Mouse (Mus musculus): Measurements from ENCODE around the gene Ppie. TPM values are rescaled to one million over a fixed set of nuclear protein-coding genes. Genes with fewer than 3 reads are reported as not detected.
"Not testable (repeated sequence)": the region's sequence is repeated elsewhere in the genome, so short reads cannot be mapped to it uniquely, and the experiment has no call there.

The Ppie gene
- polyA plus RNA-seq, 1 experiment from 2014 or later = 15.6 TPM

DNA sequence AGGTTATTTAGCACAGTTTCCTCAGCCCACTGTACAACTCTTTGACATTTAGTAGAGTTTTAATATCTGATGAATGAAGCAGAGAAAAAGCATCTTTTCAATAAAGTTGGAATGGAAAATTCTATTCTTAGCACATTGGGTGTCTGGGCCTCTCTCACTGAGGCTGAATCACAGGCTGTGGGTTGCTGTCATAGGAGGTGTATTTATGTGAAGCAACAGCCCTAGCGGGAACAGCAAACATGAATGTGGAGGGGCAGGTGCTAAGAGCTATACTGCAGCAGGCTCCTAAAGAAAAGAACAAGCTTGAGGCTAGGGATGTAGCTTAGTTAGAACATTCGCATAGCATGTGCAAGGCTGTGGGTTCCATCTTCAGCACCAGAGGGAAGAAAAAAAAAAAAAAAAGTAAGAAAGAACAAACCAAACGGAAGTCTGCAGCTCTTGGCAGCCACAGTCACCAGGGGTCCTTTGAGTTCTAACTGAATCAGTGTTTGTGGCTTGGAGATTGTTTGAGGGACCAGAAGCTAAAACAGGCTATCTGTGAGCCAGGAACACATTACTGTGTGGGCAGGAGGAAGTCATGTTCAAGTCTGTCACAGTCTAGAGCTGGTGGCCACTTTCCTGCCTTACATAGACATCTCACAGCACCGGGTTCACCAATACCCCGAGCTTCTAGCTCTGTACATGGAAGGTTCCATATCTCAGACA lies 7.8 kb upstream of the Ppie start:
- Histone ChIP-seq H3K4me3 (ENCODE audit: inconsistent target) (no peak overlapping the region), H3K27ac (no peak overlapping the region), H3K36me3 (ENCODE audit: inconsistent target) (no peaks in the 10 kb centered on the region), H3K79me2 (ENCODE audit: inconsistent target) (no peaks in the 10 kb centered on the region)
- 9% methylated on average over 5 of the region's 5 CpGs for WGBS (ENCODE audit: missing documents)

DNA sequence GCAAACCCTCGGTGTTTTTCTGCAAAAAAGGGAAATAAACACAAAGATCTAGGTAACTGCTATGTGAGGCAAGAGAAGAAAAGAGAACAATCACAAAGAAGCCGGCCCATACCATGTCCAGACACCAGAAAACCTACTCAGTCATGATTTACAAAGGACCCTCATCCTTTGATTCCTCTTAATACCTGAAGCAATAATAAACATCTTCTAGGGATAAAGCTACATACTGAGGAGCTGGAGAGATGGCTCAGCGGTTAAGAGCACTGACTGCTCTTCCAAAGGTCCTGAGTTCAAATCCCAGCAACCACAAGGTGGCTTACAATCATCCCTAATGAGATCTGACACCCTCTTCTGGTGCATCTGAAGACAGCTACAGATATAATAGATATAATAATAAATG lies 2.2 kb downstream of the Ppie start:
- WGBS (ENCODE audit: missing documents) = 60% methylated on average over 3 of the region's 3 CpGs
- Histone ChIP-seq H3K36me3 (ENCODE audit: inconsistent target) (peaks cover 34% of the 10 kb centered on the region), H3K79me2 (ENCODE audit: inconsistent target) (peaks cover 9% of the 10 kb centered on the region), H3K27ac (no peak overlapping the region), H3K4me3 (ENCODE audit: inconsistent target) (no peak overlapping the region)

DNA sequence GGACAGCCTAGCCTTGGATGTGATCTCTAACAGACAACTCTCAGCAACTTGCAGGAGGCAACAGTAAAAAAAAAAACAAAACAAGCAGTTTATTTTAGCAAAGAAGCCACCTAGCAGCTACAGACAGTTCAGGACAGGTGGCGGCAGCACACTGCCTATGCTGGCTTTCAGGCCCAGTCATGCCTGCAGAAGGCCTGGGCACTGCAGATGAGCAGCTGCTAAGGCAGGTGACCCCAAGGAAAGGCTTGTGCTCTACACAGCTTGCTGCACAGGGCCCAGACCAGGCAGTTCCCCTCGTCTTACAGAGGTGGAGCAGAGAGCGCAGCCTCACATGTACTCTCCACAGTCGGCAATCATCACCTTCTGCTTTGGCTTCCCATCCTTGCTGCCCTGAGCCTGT lies 12.7 kb downstream of the Ppie start:
- no peaks in the 10 kb centered on the region for H3K79me2 ChIP-seq (ENCODE audit: inconsistent target)
- H3K4me3 ChIP-seq (ENCODE audit: inconsistent target) = no peak overlapping the region
- peaks cover 59% of the 10 kb centered on the region for H3K36me3 ChIP-seq (ENCODE audit: inconsistent target)
- 95% methylated on average over 4 of the region's 4 CpGs for WGBS (ENCODE audit: missing documents)
- H3K27ac ChIP-seq = no peak overlapping the region

- peaks cover 55% of the 10 kb centered on the region for H3K36me3 ChIP-seq (ENCODE audit: inconsistent target)
- H3K79me2 ChIP-seq (ENCODE audit: inconsistent target) = no peaks in the 10 kb centered on the region
- H3K27ac ChIP-seq = no peak overlapping the region
- 100% methylated on average over 7 of the region's 7 CpGs for WGBS (ENCODE audit: missing documents)
- no peak overlapping the region for H3K4me3 ChIP-seq (ENCODE audit: inconsistent target)
Measured at GRCm38 (mm10) chr4:123126626-123127025, 13.1 kb downstream of the Ppie start.

- Histone ChIP-seq H3K27ac (no peak overlapping the region), H3K79me2 (ENCODE audit: inconsistent target) (no peaks in the 10 kb centered on the region), H3K4me3 (ENCODE audit: inconsistent target) (no peak overlapping the region), H3K36me3 (ENCODE audit: inconsistent target) (peaks cover 6% of the 10 kb centered on the region; the same call in 1 of the 2 replicates)
- 96% methylated on average over 2 of the region's 2 CpGs for WGBS (ENCODE audit: missing documents)
Measured at GRCm38 (mm10) chr4:123121286-123121685, 18.5 kb downstream of the Ppie start.

- not testable (repeated sequence) for H3K27ac ChIP-seq; H3K36me3 ChIP-seq (ENCODE audit: inconsistent target); H3K4me3 ChIP-seq (ENCODE audit: inconsistent target); H3K79me2 ChIP-seq (ENCODE audit: inconsistent target)
- 35% methylated on average over 24 of the region's 42 CpGs for WGBS (ENCODE audit: missing documents)
Measured at GRCm38 (mm10) chr4:123116640-123117039, 23.1 kb downstream of the Ppie start.

DNA sequence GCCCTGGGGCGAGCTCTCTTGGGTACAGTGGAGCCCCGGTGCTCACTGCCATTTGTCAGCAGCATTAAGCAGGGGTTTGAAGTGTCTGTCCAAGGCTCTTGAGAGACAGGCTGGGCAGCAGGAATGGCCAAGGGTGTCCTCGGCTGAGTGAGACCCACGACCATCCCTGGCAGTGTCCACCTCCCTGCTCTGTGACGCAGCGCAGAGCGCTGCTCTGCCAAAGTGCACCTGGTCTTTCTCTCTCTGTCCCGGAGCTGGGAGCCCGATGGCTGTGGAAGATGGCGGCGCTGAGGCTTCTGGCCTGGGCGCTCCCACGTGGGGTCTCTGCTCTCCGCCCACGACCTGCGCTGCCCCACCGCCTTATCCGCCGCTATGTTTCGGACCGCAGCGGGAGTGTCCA lies 23.7 kb downstream of the Ppie start, which contains the start of gene Oxct2b:
Oxct2b (plus strand) TSS at position 256 of the 400 bp plus-strand sequence.
- WGBS (ENCODE audit: missing documents) = 28% methylated on average over 20 of the region's 22 CpGs
- Histone ChIP-seq H3K27ac (no peak within 1 kb of the TSS), H3K79me2 (ENCODE audit: inconsistent target) (no peaks in the 10 kb centered on the region), H3K4me3 (ENCODE audit: inconsistent target) (no peak within 1 kb of the TSS), H3K36me3 (ENCODE audit: inconsistent target) (no peaks in the 10 kb centered on the region)

- 97% methylated on average over 4 of the region's 4 CpGs for WGBS (ENCODE audit: missing documents)
- H3K4me3 ChIP-seq (ENCODE audit: inconsistent target) = not testable (repeated sequence)
Measured at GRCm38 (mm10) chr4:123114651-123115050, 25.1 kb downstream of the Ppie start.

DNA sequence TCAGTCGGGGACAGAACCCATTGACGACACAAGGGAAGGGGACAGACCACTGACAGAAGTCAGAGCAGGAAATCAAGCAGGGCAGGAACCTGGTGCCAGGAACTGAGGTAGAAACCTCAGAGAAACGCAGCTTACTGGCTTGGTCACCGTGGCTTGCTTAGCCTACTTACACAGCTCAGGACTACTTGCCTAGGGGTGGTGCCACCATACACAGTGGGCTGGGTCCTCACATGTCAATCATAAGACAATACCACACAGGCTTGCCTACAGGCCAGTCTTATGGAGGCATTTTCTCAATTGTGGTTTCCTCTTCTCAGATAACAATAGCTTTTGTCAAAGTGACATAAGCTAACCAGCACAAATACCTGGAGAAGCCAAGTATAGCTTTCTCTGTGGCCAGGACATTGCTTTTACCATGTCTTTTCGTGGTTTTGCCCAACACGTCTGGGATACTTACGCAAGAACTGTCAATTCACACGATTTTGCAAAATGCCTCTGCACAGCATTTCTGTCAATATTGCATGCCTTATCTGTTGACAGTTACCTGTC lies 27.5 kb downstream of the Ppie start:
- 6% methylated on average over 8 of the region's 8 CpGs for WGBS (ENCODE audit: missing documents)
- H3K79me2 ChIP-seq (ENCODE audit: inconsistent target) = no peaks in the 10 kb centered on the region
- H3K4me3 ChIP-seq (ENCODE audit: inconsistent target) = no peak overlapping the region
- H3K36me3 ChIP-seq (ENCODE audit: inconsistent target) = no peaks in the 10 kb centered on the region
- no peak overlapping the region for H3K27ac ChIP-seq

More at GRCm38 (mm10) chr4:123114651-123115050, 25.1 kb downstream of the Ppie start:
- not testable (repeated sequence) for H3K36me3 ChIP-seq (ENCODE audit: inconsistent target); H3K79me2 ChIP-seq (ENCODE audit: inconsistent target); H3K27ac ChIP-seq

DNA sequence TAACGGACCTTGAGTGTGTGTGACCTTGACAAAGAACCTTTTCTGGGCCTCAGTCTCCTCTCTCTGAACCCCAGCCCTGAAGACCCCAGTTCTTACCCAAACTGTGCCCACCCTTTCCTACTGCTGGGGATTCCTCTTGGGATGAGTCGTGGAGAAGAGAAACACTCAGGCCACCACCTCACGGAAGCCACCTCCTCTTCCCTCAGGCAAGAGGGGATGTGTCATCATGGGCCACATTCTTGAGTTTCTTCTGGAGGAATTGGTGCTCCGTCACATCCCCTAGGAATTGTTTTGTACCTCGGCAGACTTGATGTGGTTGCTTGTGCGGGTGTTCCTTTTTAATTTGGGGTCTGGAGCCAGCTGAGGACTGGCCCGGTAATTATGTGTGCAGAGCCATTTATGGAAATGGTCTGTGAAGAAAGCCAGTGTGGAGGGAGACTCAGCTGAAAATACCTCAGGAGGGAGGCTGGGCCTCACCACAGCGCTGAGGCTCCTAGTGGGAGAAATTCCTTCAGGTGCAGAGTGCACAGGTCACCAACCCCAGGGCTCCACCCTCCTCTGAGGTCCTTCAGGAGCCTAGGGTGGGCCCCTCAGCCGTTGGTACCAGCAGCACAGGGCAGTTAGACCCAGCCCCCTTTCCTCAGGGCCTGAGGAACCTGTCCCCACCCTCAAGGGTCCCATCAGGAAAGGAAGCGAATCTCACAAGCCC lies 28.3 kb downstream of the Ppie start:
- 86% methylated on average over 7 of the region's 10 CpGs for WGBS (ENCODE audit: missing documents)
- H3K27ac ChIP-seq; H3K36me3 ChIP-seq (ENCODE audit: inconsistent target); H3K79me2 ChIP-seq (ENCODE audit: inconsistent target); H3K4me3 ChIP-seq (ENCODE audit: inconsistent target): not testable (repeated sequence)

DNA sequence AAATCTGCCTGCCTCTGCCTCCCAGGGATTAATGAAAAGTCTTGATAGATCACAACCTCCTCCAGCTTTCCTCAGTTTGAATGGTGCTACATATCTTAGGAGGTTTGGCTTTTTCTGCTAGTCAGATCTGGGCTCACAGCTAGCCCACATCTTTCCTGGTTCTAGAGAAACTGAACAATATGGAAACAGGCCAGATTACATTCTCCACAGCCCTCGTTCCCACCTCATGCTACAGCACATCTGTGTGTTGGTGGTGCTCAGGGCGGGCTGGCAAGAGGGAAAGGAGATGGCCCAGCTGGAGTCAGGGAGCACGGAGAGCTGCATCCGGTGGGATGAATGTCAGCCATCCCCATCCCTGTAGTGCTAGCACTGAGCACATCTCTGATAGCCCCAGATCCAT lies 29.0 kb downstream of the Ppie start:
- 94% methylated on average over 4 of the region's 4 CpGs for WGBS (ENCODE audit: missing documents)

GRCm38 (mm10) chr4:123108056-123108455 lies 31.7 kb downstream of the Ppie start:
- H3K79me2 ChIP-seq (ENCODE audit: inconsistent target) = no peaks in the 10 kb centered on the region
- WGBS (ENCODE audit: missing documents) = 85% methylated on average over 5 of the region's 5 CpGs

More for the DNA sequence above, 29.0 kb downstream of the Ppie start:
- H3K4me3 ChIP-seq (ENCODE audit: inconsistent target) = no peak overlapping the region
- H3K79me2 ChIP-seq (ENCODE audit: inconsistent target) = no peaks in the 10 kb centered on the region
- H3K27ac ChIP-seq = no peak overlapping the region
- no peaks in the 10 kb centered on the region for H3K36me3 ChIP-seq (ENCODE audit: inconsistent target)

GRCm38 (mm10) chr4:123106864-123107263 lies 32.9 kb downstream of the Ppie start:
- 90% methylated on average over 2 of the region's 2 CpGs for WGBS (ENCODE audit: missing documents)
- H3K4me3 ChIP-seq (ENCODE audit: inconsistent target) = no peak overlapping the region
- H3K36me3 ChIP-seq (ENCODE audit: inconsistent target) = no peaks in the 10 kb centered on the region
- H3K27ac ChIP-seq = no peak overlapping the region
- no peaks in the 10 kb centered on the region for H3K79me2 ChIP-seq (ENCODE audit: inconsistent target)

More at GRCm38 (mm10) chr4:123108056-123108455, 31.7 kb downstream of the Ppie start:
- Histone ChIP-seq H3K36me3 (ENCODE audit: inconsistent target) (no peaks in the 10 kb centered on the region), H3K4me3 (ENCODE audit: inconsistent target) (no peak overlapping the region), H3K27ac (no peak overlapping the region)

GRCm38 (mm10) chr4:123105929-123106328 lies 33.8 kb downstream of the Ppie start:
- not testable (repeated sequence) for H3K79me2 ChIP-seq (ENCODE audit: inconsistent target); H3K4me3 ChIP-seq (ENCODE audit: inconsistent target); H3K27ac ChIP-seq; H3K36me3 ChIP-seq (ENCODE audit: inconsistent target)
- 94% methylated on average over 6 of the region's 7 CpGs for WGBS (ENCODE audit: missing documents)

DNA sequence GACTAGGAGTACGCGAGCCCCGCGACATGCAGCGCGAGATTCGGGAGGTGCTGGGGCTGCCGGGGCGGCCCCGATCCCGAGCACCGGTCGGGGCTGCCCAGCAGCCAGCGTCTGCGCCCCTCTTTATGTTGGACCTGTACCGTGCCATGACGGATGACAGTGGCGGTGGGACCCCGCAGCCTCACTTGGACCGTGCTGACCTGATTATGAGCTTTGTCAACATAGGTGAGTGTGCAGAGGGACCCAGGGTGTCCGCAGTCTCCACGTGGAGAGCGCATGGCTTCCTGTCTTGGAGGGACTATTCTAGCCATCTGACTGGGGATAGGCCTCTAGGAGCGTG lies 34.3 kb downstream of the Ppie start:
- WGBS (ENCODE audit: missing documents) = 37% methylated on average over 24 of the region's 24 CpGs
- Histone ChIP-seq H3K36me3 (ENCODE audit: inconsistent target) (no peaks in the 10 kb centered on the region), H3K4me3 (ENCODE audit: inconsistent target) (no peak overlapping the region), H3K27ac (no peak overlapping the region), H3K79me2 (ENCODE audit: inconsistent target) (no peaks in the 10 kb centered on the region)

Measured in macrophage (primary cell).